Mouse (Mus musculus) forebrain, embryonic 13.5 days (tissue): Measurements from ENCODE around the gene Atoh8. TPM values are rescaled to one million over a fixed set of nuclear protein-coding genes. Genes with fewer than 3 reads are reported as not detected.

ENCODE experiments used
- ATAC-seq: fragments of 200-750 bp; cut with Nextera tagmentation; 2 replicates; pipeline ENCODE4 v1.8.0; 2017
- H3K27ac ChIP-seq: fragments of 300-500 bp; sonication (generic); 2 replicates; pipeline ENCODE4 v1.5.1; 2015; ENCODE audit warnings: inconsistent platforms, mild to moderate bottlenecking, moderate library complexity
- H3K27me3 ChIP-seq: fragments of 300-500 bp; sonication (generic); 2 replicates; pipeline ENCODE4 v1.6.1; 2015; ENCODE audit warnings: mild to moderate bottlenecking, inconsistent platforms
- H3K36me3 ChIP-seq: fragments of 300-500 bp; sonication (generic); 2 replicates; pipeline ENCODE4 v1.6.1; 2015; ENCODE audit warnings: mild to moderate bottlenecking, inconsistent platforms; ENCODE audit not compliant: poor library complexity, severe bottlenecking
- H3K4me1 ChIP-seq: fragments of 300-500 bp; sonication (generic); 2 replicates; pipeline ENCODE4 v1.6.1; 2015; ENCODE audit warnings: inconsistent platforms
- H3K4me2 ChIP-seq: fragments of 300-500 bp; sonication (generic); 2 replicates; pipeline ENCODE4 v1.6.1; 2015; ENCODE audit warnings: inconsistent platforms, mild to moderate bottlenecking, moderate library complexity
- H3K4me3 ChIP-seq: fragments of 300-500 bp; sonication (generic); 2 replicates; pipeline ENCODE4 v1.5.1; 2015; ENCODE audit warnings: mild to moderate bottlenecking, inconsistent platforms
- H3K9ac ChIP-seq: fragments of 300-500 bp; sonication (generic); 2 replicates; pipeline ENCODE4 v1.6.1; 2015; ENCODE audit warnings: mild to moderate bottlenecking, inconsistent platforms
- H3K9me3 ChIP-seq: fragments of 300-500 bp; sonication (generic); replicated peaks from 2 replicates; pipeline ENCODE4 v1.6.1; 2016; ENCODE audit warnings: inconsistent platforms
- WGBS: fragments of 180-500 bp; shearing (Covaris S2); methylation state at CpG from one replicate; pipeline ENCODE4 v1.1.7; 2015; 5-methylcytosine and 5-hydroxymethylcytosine counted together
- polyA plus RNA-seq: library from polyadenylated mRNA; unstranded; fragments of >200 nt; fragmentation: Nextera tagmentation; extraction: Ambion mirVana; gene quantifications from 2 replicates; pipeline ENCODE4 v1.2.1, GENCODE M21; 2015

Gene Atoh8
- polyA plus RNA-seq = 2.9 and 4.5 TPM in 2 replicates

- Histone ChIP-seq H3K36me3 (no peaks in the 10 kb centered on the region), H3K4me2 (peak within 1 kb of the TSS; percentile 100), H3K9me3 (no peaks in the 10 kb centered on the region), H3K4me1 (peaks cover 53% of the 10 kb centered on the region), H3K27me3 (peaks cover 66% of the 10 kb centered on the region), H3K4me3 (peak within 1 kb of the TSS; percentile 60), H3K9ac (peak within 1 kb of the TSS; percentile 66), H3K27ac (peak within 1 kb of the TSS; percentile 44)
- WGBS = 1% methylated on average over 66 of the region's 68 CpGs
- ATAC-seq = peak; percentile 59
Measured at GRCm38 (mm10) chr6:72235098-72235806, at the start of gene Atoh8. Gene Atoh8, minus strand, starts transcription at chr6:72235577.

- Histone ChIP-seq H3K9me3 (no peaks in the 10 kb centered on the region), H3K4me2 (no peak overlapping the region), H3K27me3 (no peaks in the 10 kb centered on the region), H3K36me3 (no peaks in the 10 kb centered on the region), H3K27ac (no peak overlapping the region), H3K9ac (no peak overlapping the region), H3K4me1 (0 out of 2 replicates have a peak, but pooled peaks cover 3% of the 10 kb centered on the region), H3K4me3 (no peak overlapping the region)
- WGBS = 22% methylated on average over 4 of the region's 4 CpGs
- no peak for ATAC-seq
Measured at GRCm38 (mm10) chr6:72283914-72284313, 48.5 kb upstream of the Atoh8 start.

GRCm38 (mm10) chr6:72280410-72280998, 45.1 kb upstream of the Atoh8 start:
- Histone ChIP-seq H3K27me3 (no peaks in the 10 kb centered on the region), H3K4me3 (no peak overlapping the region), H3K4me2 (no peak overlapping the region), H3K27ac (no peak overlapping the region), H3K9ac (no peak overlapping the region), H3K36me3 (no peaks in the 10 kb centered on the region), H3K9me3 (no peaks in the 10 kb centered on the region), H3K4me1 (no peaks in the 10 kb centered on the region)
- WGBS = 81% methylated on average over 7 of the region's 7 CpGs
- no peak for ATAC-seq

- WGBS = 91% methylated on average over 7 of the region's 7 CpGs
- Histone ChIP-seq H3K9ac (no peak overlapping the region), H3K27ac (no peak overlapping the region), H3K4me3 (no peak overlapping the region), H3K4me2 (no peak overlapping the region), H3K4me1 (no peaks in the 10 kb centered on the region), H3K36me3 (no peaks in the 10 kb centered on the region), H3K9me3 (no peaks in the 10 kb centered on the region), H3K27me3 (no peaks in the 10 kb centered on the region)
- ATAC-seq = no peak
Measured at GRCm38 (mm10) chr6:72279505-72279904, 44.1 kb upstream of the Atoh8 start.

GRCm38 (mm10) chr6:72278835-72279234, 43.5 kb upstream of the Atoh8 start:
- Histone ChIP-seq H3K36me3 (no peaks in the 10 kb centered on the region), H3K27ac (no peak overlapping the region), H3K4me3 (no peak overlapping the region), H3K9me3 (no peaks in the 10 kb centered on the region), H3K9ac (no peak overlapping the region), H3K4me1 (no peaks in the 10 kb centered on the region), H3K27me3 (no peaks in the 10 kb centered on the region), H3K4me2 (no peak overlapping the region)
- no peak for ATAC-seq
- 72% methylated on average over 4 of the region's 4 CpGs for WGBS

- H3K9ac ChIP-seq = no peak overlapping the region
- ATAC-seq = no peak
- H3K36me3 ChIP-seq = no peaks in the 10 kb centered on the region
- no peak overlapping the region for H3K4me2 ChIP-seq
- H3K27me3 ChIP-seq = no peaks in the 10 kb centered on the region
- H3K27ac ChIP-seq = no peak overlapping the region
- no peaks in the 10 kb centered on the region for H3K4me1 ChIP-seq
- 75% methylated on average over 9 of the region's 9 CpGs for WGBS
- no peak overlapping the region for H3K4me3 ChIP-seq
- no peaks in the 10 kb centered on the region for H3K9me3 ChIP-seq
Measured at GRCm38 (mm10) chr6:72277508-72278166, 42.3 kb upstream of the Atoh8 start.

- H3K9me3 ChIP-seq = no peaks in the 10 kb centered on the region
- H3K27ac ChIP-seq = no peak overlapping the region
- H3K36me3 ChIP-seq = no peaks in the 10 kb centered on the region
- ATAC-seq = no peak
- H3K4me1 ChIP-seq = no peaks in the 10 kb centered on the region
- H3K4me3 ChIP-seq = no peak overlapping the region
- no peak overlapping the region for H3K4me2 ChIP-seq
- no peak overlapping the region for H3K9ac ChIP-seq
- H3K27me3 ChIP-seq = no peaks in the 10 kb centered on the region
- 89% methylated on average over 13 of the region's 13 CpGs for WGBS
Measured at GRCm38 (mm10) chr6:72276972-72277441, 41.6 kb upstream of the Atoh8 start.

- H3K36me3 ChIP-seq = no peaks in the 10 kb centered on the region
- WGBS = 86% methylated on average over 6 of the region's 6 CpGs
- ATAC-seq = no peak
- no peak overlapping the region for H3K9ac ChIP-seq
- H3K27ac ChIP-seq = no peak overlapping the region
- H3K4me1 ChIP-seq = no peaks in the 10 kb centered on the region
- no peak overlapping the region for H3K4me3 ChIP-seq
- H3K4me2 ChIP-seq = no peak overlapping the region
- H3K27me3 ChIP-seq = no peaks in the 10 kb centered on the region
- H3K9me3 ChIP-seq = no peaks in the 10 kb centered on the region
Measured at GRCm38 (mm10) chr6:72276141-72276540, 40.8 kb upstream of the Atoh8 start.

- Histone ChIP-seq H3K4me3 (no peak overlapping the region), H3K9me3 (no peaks in the 10 kb centered on the region), H3K4me1 (no peaks in the 10 kb centered on the region), H3K36me3 (no peaks in the 10 kb centered on the region), H3K27me3 (no peaks in the 10 kb centered on the region), H3K9ac (no peak overlapping the region), H3K4me2 (no peak overlapping the region), H3K27ac (no peak overlapping the region)
- WGBS = 76% methylated on average over 4 of the region's 4 CpGs
- no peak for ATAC-seq
Measured at GRCm38 (mm10) chr6:72275527-72275926, 40.1 kb upstream of the Atoh8 start.

- Histone ChIP-seq H3K36me3 (no peaks in the 10 kb centered on the region), H3K4me3 (no peak overlapping the region)
- WGBS = 81% methylated on average over 6 of the region's 6 CpGs
Measured at GRCm38 (mm10) chr6:72273153-72273552, 37.8 kb upstream of the Atoh8 start.

GRCm38 (mm10) chr6:72272161-72272696, 36.9 kb upstream of the Atoh8 start:
- no peak overlapping the region for H3K9ac ChIP-seq
- H3K27ac ChIP-seq = no peak overlapping the region
- H3K9me3 ChIP-seq = no peaks in the 10 kb centered on the region
- ATAC-seq = no peak
- no peak overlapping the region for H3K4me2 ChIP-seq
- WGBS = 91% methylated on average over 10 of the region's 10 CpGs
- H3K4me3 ChIP-seq = no peak overlapping the region
- H3K4me1 ChIP-seq = peaks cover 4% of the 10 kb centered on the region; the same call in 1 of the 2 replicates
- no peaks in the 10 kb centered on the region for H3K27me3 ChIP-seq
- no peaks in the 10 kb centered on the region for H3K36me3 ChIP-seq

More at GRCm38 (mm10) chr6:72273153-72273552, 37.8 kb upstream of the Atoh8 start:
- Histone ChIP-seq H3K27ac (no peak overlapping the region), H3K9me3 (no peaks in the 10 kb centered on the region), H3K4me2 (no peak overlapping the region), H3K27me3 (no peaks in the 10 kb centered on the region), H3K9ac (no peak overlapping the region), H3K4me1 (peaks cover 2% of the 10 kb centered on the region; the same call in 1 of the 2 replicates)
- ATAC-seq = no peak

GRCm38 (mm10) chr6:72270952-72271519, 35.7 kb upstream of the Atoh8 start:
- no peak overlapping the region for H3K27ac ChIP-seq
- no peak overlapping the region for H3K4me3 ChIP-seq
- H3K4me1 ChIP-seq = peaks cover 4% of the 10 kb centered on the region; the same call in 1 of the 2 replicates
- WGBS = 76% methylated on average over 11 of the region's 11 CpGs
- H3K9ac ChIP-seq = no peak overlapping the region
- no peaks in the 10 kb centered on the region for H3K27me3 ChIP-seq
- peak; percentile 88 for ATAC-seq
- H3K36me3 ChIP-seq = no peaks in the 10 kb centered on the region
- H3K9me3 ChIP-seq = no peaks in the 10 kb centered on the region
- no peak overlapping the region for H3K4me2 ChIP-seq
